ENCODE assay signal across 11 mouse cellular contexts in genomic region chr17:73806331-73806730, GRCm38 (mm10). TPM values are rescaled to one million over a fixed set of nuclear protein-coding genes. Genes with fewer than 3 reads are reported as not detected.
DNase-seq lines count a peak whose midpoint lies in the region; ATAC-seq and TF ChIP-seq lines count a peak whose summit lies in the region.
"Had no signal": no experiment of that assay in that cellular context is flagged by ENCODE, and none has a peak within 500 bp of the region (broad histone marks: within the 10 kb centered on the region; RNA-seq: fewer than 3 reads in every experiment).

No protein-coding gene starts in this region.

- DNase-seq in cerebellum, adult 9-10 months, result peak; percentile 20
- no peak for DNase-seq in cerebellum, adult 11-12 months
- no peak for DNase-seq in kidney, postnatal 25 days
- DNase-seq in embryo, embryonic 10.5 days (ENCODE audit: low spot score), result no peak
- no peak for DNase-seq in T-cell, adult 2 months (ENCODE audit: low spot score)
- DNase-seq: adrenal gland, postnatal 14 days; cerebellum, adult 8-10 months; kidney, postnatal 10 days had no signal

- no peaks in the 10 kb centered on the region for H3K79me2 ChIP-seq in C2C12 (ENCODE audit: control insufficient read depth, insufficient read depth)

- H3ac ChIP-seq in C2C12 (ENCODE audit: control insufficient read depth, insufficient read length, low read depth), result no peak overlapping the region

- no peaks in the 10 kb centered on the region for H3K27me3 ChIP-seq in kidney, embryonic 16.5 days (ENCODE audit: insufficient read depth, low read length)
- no peaks in the 10 kb centered on the region for H3K27me3 ChIP-seq in C2C12 (ENCODE audit: control insufficient read depth, insufficient read depth, insufficient read length)
- peaks cover 23% of the 10 kb centered on the region for H3K27me3 ChIP-seq in liver, embryonic 12.5 days (replicated peaks)

- TF ChIP-seq CTCF in C2C12 (IDR thresholded peaks at IDR 0.05; ENCODE audit: control insufficient read depth, insufficient read depth, insufficient read length), result no peak

- WGBS in kidney, embryonic 16.5 days, result 73% methylated on average over 6 of the region's 6 CpGs
- WGBS in liver, embryonic 12.5 days (ENCODE audit: insufficient replicate concordance), result 65% methylated on average over 6 of the region's 6 CpGs

- no peak for ATAC-seq in kidney, embryonic 16.5 days (ENCODE audit: low FRiP score, low TSS enrichment)
- no peak for ATAC-seq in liver, embryonic 12.5 days

- H3K9me3 ChIP-seq in kidney, embryonic 16.5 days (ENCODE audit: low read length), result no peaks in the 10 kb centered on the region
- H3K9me3 ChIP-seq in liver, embryonic 12.5 days (replicated peaks), result no peaks in the 10 kb centered on the region

- H3K27ac ChIP-seq in kidney, embryonic 16.5 days (ENCODE audit: low read length), result no peak overlapping the region
- H3K27ac ChIP-seq in liver, embryonic 12.5 days, result no peak overlapping the region

- no peaks in the 10 kb centered on the region for H3K36me3 ChIP-seq in kidney, embryonic 16.5 days (ENCODE audit: insufficient read depth, low read length)
- H3K36me3 ChIP-seq in C2C12 (ENCODE audit: control insufficient read depth, insufficient read depth), result no peaks in the 10 kb centered on the region
- no peaks in the 10 kb centered on the region for H3K36me3 ChIP-seq in liver, embryonic 12.5 days

- H3K4me2 ChIP-seq in kidney, embryonic 16.5 days (replicated peaks; ENCODE audit: low read depth, low read length), result peak overlapping the region; percentile 36
- peak overlapping the region; percentile 29 for H3K4me2 ChIP-seq in liver, embryonic 12.5 days

- H3K4me1 ChIP-seq in kidney, embryonic 16.5 days (ENCODE audit: insufficient read depth, low read length), result peaks cover 18% of the 10 kb centered on the region
- peaks cover 15% of the 10 kb centered on the region; the same call in 1 of the 2 replicates for H3K4me1 ChIP-seq in liver, embryonic 12.5 days

- no peaks in the 10 kb centered on the region for H3K79me3 ChIP-seq in C2C12 (ENCODE audit: low read depth)

- H3K9ac ChIP-seq in kidney, embryonic 16.5 days (replicated peaks; ENCODE audit: low read length), result 0 out of 2 replicates have a peak overlapping the region, but pooled peaks have one; percentile 13
- H3K9ac ChIP-seq in liver, embryonic 12.5 days, result no peak overlapping the region

- H3K4me3 ChIP-seq in kidney, embryonic 16.5 days (ENCODE audit: low read length), result peak overlapping the region; percentile 18
- H3K4me3 ChIP-seq in C2C12 (ENCODE audit: insufficient read depth, poor library complexity, severe bottlenecking), result no peak overlapping the region
- peak overlapping the region; percentile 59 for H3K4me3 ChIP-seq in liver, embryonic 12.5 days

TF ChIP-seq in C2C12, 6 proteins besides CTCF, POLR2A, EP300 and RAD21:
- TF ChIP-seq FOSL1 (IDR thresholded peaks at IDR 0.05; ENCODE audit: insufficient read depth, low read length, poor library complexity, severe bottlenecking), result no peak
- TF ChIP-seq MYOD1 (IDR thresholded peaks at IDR 0.05; ENCODE audit: control insufficient read depth, insufficient read length, low read depth), result peak; percentile 4

RNA-seq across cellular contexts. Expression of gene Ehd3, which starts 2.4 kb away (rescaled TPM):
- 20.9 and 26.4 TPM in 2 replicates for polyA plus RNA-seq in kidney, embryonic 16.5 days (2015; fragmentation: Nextera tagmentation; extraction: Ambion mirVana)
- polyA plus RNA-seq in C2C12 (2012; fragmentation: generic; extraction: Trizol), result 5.6 TPM
- 29.8 and 30.3 TPM in 2 replicates for polyA plus RNA-seq in liver, embryonic 12.5 days (2016; fragmentation: Nextera tagmentation; extraction: Ambion mirVana)
